Mouse (Mus musculus): Measurements from ENCODE around the gene Scarb2. TPM values are rescaled to one million over a fixed set of nuclear protein-coding genes. Genes with fewer than 3 reads are reported as not detected.
A peak's percentile ranks its signal among the peaks of the same experiment; 100 is the strongest.

The Scarb2 gene
- polyA plus RNA-seq, 1 experiment from 2014 or later: 19.7 TPM

DNA sequence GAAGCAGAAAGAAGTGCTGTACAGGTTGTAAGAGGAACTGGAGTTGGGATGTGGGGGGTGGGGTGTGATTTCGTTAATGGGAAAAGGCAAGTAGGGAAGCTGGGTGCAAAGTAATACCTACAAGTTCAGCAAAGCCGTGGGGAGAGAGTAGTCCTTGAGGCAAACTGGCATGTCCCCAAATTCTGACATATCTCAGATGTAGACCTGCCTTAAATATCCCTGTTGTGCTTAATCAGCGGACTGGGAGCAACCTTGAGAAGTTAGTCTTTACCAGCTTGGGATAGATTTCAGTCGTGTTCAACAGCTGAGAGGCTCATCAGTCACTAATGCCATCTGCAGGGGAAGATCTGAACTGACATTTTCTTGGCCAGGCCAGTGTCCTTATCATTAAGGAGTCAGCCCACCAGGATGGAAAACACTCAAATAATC is 318 bp downstream of the Scarb2 start:
- 36% methylated on average over 4 of the region's 4 CpGs for WGBS
- Histone ChIP-seq H3K36me3 (ENCODE audit: control insufficient read depth, insufficient read depth) (no peaks in the 10 kb centered on the region), H3K27me3 (replicated peaks; ENCODE audit: control insufficient read depth, insufficient read depth, low read length) (no peaks in the 10 kb centered on the region), H3K27ac (ENCODE audit: low read depth, low read length) (0 out of 2 replicates have a peak overlapping the region, but pooled peaks have one; percentile 97), H3K9ac (ENCODE audit: low read depth, low read length) (peak overlapping the region; percentile 49; the same call in 1 of the 2 replicates), H3K4me3 (ENCODE audit: low read depth, low read length) (peak overlapping the region; percentile 76; the same call in 1 of the 2 replicates), H3K4me1 (replicated peaks; ENCODE audit: control insufficient read depth, insufficient read depth, low read length) (no peaks in the 10 kb centered on the region; the same call in 1 of the 2 replicates), H3K4me2 (replicated peaks; ENCODE audit: low read depth) (peak overlapping the region; percentile 73), H3K9me3 (ENCODE audit: control insufficient read depth) (0 out of 2 replicates have a peak, but pooled peaks cover 5% of the 10 kb centered on the region)
- TF ChIP-seq CTCF (IDR thresholded peaks at IDR 0.05; ENCODE audit: low read depth): peak; percentile 69
- no peak for ATAC-seq

DNA sequence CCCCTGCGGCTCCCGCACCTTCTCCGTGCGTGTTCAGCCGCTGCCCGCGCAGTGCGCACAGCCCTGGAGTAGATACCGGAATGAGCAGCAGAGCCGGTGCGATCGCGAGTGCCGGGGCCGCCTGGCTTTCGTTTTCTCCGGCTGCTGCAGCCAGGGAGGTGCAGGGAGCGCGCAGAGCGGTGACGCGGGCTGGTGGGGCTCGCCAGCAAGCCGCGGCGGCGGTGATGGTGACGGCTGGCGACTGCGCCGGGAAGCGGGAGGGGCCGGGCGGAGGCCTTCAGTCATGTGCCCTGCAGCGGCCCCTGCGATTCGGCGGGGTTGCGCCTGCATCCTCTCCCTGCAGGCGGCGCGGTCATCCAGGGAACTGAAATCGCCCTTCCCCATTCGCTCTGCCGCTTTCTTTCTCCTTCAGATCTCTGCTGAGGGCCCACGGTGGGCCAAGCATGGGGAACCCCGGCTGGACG is 1.2 kb downstream of the Scarb2 start:
- ATAC-seq: peak; percentile 98
- TF ChIP-seq CTCF (IDR thresholded peaks at IDR 0.05; ENCODE audit: low read depth): peak; percentile 90

DNA sequence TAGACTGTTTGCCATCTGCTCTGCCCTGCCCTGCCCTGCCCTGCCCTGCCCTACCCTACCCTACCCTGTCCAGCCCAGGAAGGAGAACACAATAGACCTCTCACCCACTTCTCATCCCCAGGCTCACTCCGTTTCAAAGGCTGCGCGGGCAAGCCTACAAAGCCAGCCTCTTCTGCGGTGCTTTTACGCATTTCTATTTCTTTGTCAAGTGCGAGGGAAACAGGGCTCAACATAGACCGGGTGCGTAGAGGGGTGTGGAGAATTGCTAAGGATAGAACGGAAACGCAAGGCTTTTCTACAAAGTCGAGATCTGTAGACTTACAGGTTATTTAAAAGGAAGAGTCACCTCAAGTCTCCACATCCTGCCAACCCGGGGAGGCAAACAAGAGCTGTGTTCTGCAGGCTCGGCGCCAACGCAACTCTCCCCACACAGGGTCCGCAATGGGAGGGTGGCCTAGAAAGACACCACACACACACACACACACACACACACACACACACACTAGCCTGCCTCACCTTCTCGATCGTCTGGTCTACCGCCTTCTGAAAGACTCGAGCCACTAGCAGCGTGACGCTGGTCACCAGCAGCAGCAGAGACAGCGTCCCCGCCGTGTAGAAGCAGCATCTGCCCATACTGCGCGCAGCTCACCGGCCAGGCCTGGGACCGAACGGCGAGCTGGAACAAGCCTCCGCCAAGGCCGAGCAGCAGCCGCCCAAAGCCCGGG is 1.8 kb downstream of the Scarb2 start:
- WGBS: under 1% methylated on average over 35 of the region's 35 CpGs
- peak; percentile 72 for ATAC-seq
- Histone ChIP-seq H3K9me3 (ENCODE audit: control insufficient read depth) (0 out of 2 replicates have a peak, but pooled peaks cover 2% of the 10 kb centered on the region), H3K4me3 (ENCODE audit: low read depth, low read length) (peak overlapping the region; percentile 76), H3K9ac (ENCODE audit: low read depth, low read length) (peak overlapping the region; percentile 88), H3K4me1 (replicated peaks; ENCODE audit: control insufficient read depth, insufficient read depth, low read length) (no peaks in the 10 kb centered on the region; the same call in 1 of the 2 replicates), H3K27me3 (replicated peaks; ENCODE audit: control insufficient read depth, insufficient read depth, low read length) (no peaks in the 10 kb centered on the region), H3K27ac (ENCODE audit: low read depth, low read length) (peak overlapping the region; percentile 97), H3K4me2 (replicated peaks; ENCODE audit: low read depth) (peak overlapping the region; percentile 73), H3K36me3 (ENCODE audit: control insufficient read depth, insufficient read depth) (no peaks in the 10 kb centered on the region)
- no peak for TF ChIP-seq CTCF (IDR thresholded peaks at IDR 0.05; ENCODE audit: low read depth)

More for the DNA sequence above, 1.2 kb downstream of the Scarb2 start:
- 0 out of 2 replicates have a peak, but pooled peaks cover 3% of the 10 kb centered on the region for H3K9me3 ChIP-seq (ENCODE audit: control insufficient read depth)
- no peaks in the 10 kb centered on the region for H3K36me3 ChIP-seq (ENCODE audit: control insufficient read depth, insufficient read depth)
- H3K27me3 ChIP-seq (replicated peaks; ENCODE audit: control insufficient read depth, insufficient read depth, low read length): no peaks in the 10 kb centered on the region
- 0% methylated on average over 47 of the region's 48 CpGs for WGBS
- peak overlapping the region; percentile 97 for H3K27ac ChIP-seq (ENCODE audit: low read depth, low read length)
- peak overlapping the region; percentile 73 for H3K4me2 ChIP-seq (replicated peaks; ENCODE audit: low read depth)
- peak overlapping the region; percentile 88 for H3K9ac ChIP-seq (ENCODE audit: low read depth, low read length)
- H3K4me1 ChIP-seq (replicated peaks; ENCODE audit: control insufficient read depth, insufficient read depth, low read length): no peaks in the 10 kb centered on the region; the same call in 1 of the 2 replicates
- H3K4me3 ChIP-seq (ENCODE audit: low read depth, low read length): peak overlapping the region; percentile 76

DNA sequence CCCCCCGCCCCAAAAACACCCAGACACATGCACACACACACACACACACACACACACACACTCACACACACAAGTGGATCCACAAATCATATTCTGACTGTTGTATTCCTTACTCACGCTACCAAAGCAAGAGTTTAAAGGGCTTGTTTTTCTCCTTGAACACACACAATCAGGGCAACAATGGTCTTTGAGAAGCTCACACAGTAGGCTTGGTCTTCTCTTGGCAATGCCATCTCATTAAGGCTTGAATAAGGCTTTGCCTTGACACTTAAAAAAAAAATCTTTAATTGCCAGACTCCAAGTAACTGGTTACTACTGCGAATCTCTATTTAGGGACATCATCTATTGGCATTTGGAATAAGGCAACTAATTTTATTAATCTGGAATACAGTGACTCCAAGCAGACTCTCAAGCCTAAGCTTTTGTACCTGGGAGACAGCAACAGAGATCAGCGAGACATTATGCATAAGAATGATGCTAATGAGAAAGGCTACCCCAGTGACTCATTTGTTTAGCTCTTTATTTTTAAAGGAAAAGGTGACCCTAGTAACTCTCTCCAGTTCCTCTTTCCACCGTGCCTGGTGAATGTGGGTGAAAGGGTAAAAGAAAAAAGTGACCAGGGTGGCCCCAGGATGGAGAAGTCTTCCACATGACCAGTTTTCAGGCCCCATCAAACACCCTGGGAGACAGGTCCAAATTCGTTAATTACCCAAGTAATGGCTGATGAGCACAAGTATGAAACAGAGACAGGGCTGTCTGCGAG is 2.6 kb downstream of the Scarb2 start:
- TF ChIP-seq CTCF (IDR thresholded peaks at IDR 0.05; ENCODE audit: low read depth): no peak
- no peaks in the 10 kb centered on the region; the same call in 1 of the 2 replicates for H3K4me1 ChIP-seq (replicated peaks; ENCODE audit: control insufficient read depth, insufficient read depth, low read length)
- 36% methylated on average over 7 of the region's 7 CpGs for WGBS
- no peak for ATAC-seq
- no peaks in the 10 kb centered on the region for H3K9me3 ChIP-seq (ENCODE audit: control insufficient read depth)
- peak overlapping the region; percentile 76 for H3K4me3 ChIP-seq (ENCODE audit: low read depth, low read length)
- peak overlapping the region; percentile 73 for H3K4me2 ChIP-seq (replicated peaks; ENCODE audit: low read depth)
- peak overlapping the region; percentile 97; the same call in 1 of the 2 replicates for H3K27ac ChIP-seq (ENCODE audit: low read depth, low read length)
- no peaks in the 10 kb centered on the region for H3K36me3 ChIP-seq (ENCODE audit: control insufficient read depth, insufficient read depth)
- peak overlapping the region; percentile 88 for H3K9ac ChIP-seq (ENCODE audit: low read depth, low read length)
- no peaks in the 10 kb centered on the region for H3K27me3 ChIP-seq (replicated peaks; ENCODE audit: control insufficient read depth, insufficient read depth, low read length)

DNA sequence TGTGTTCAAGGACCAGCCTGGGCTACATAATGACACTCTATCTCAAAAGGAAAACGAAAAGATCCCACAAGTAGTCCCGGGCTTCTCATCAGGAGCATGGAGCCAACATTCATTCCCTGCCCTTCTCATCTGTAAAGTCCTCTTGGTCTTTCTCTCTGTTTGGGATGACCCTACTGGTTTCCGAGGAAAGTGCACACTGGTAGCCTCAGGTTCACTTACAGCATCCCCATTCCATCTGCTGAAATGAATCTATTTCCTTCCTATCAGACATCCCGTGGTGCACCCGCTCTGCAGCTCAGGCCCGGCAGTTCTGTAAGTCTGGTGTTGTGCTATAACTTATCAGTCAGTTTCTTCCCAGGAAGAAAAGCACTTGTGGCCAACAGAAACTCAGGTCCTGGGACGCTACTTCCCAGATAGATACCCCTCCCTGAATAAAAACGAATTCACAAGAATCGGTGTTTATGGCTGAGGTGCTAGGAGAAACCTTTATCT is 3.2 kb downstream of the Scarb2 start:
- 77% methylated on average over 9 of the region's 9 CpGs for WGBS
- no peaks in the 10 kb centered on the region for H3K27me3 ChIP-seq (replicated peaks; ENCODE audit: control insufficient read depth, insufficient read depth, low read length)
- H3K36me3 ChIP-seq (ENCODE audit: control insufficient read depth, insufficient read depth): no peaks in the 10 kb centered on the region
- peak overlapping the region; percentile 73 for H3K4me2 ChIP-seq (replicated peaks; ENCODE audit: low read depth)
- H3K9ac ChIP-seq (ENCODE audit: low read depth, low read length): no peak overlapping the region
- peak; percentile 37 for TF ChIP-seq CTCF (IDR thresholded peaks at IDR 0.05; ENCODE audit: low read depth)
- H3K27ac ChIP-seq (ENCODE audit: low read depth, low read length): no peak overlapping the region
- no peaks in the 10 kb centered on the region for H3K9me3 ChIP-seq (ENCODE audit: control insufficient read depth)
- ATAC-seq: no peak
- peak overlapping the region; percentile 76; the same call in 1 of the 2 replicates for H3K4me3 ChIP-seq (ENCODE audit: low read depth, low read length)
- no peaks in the 10 kb centered on the region; the same call in 1 of the 2 replicates for H3K4me1 ChIP-seq (replicated peaks; ENCODE audit: control insufficient read depth, insufficient read depth, low read length)

DNA sequence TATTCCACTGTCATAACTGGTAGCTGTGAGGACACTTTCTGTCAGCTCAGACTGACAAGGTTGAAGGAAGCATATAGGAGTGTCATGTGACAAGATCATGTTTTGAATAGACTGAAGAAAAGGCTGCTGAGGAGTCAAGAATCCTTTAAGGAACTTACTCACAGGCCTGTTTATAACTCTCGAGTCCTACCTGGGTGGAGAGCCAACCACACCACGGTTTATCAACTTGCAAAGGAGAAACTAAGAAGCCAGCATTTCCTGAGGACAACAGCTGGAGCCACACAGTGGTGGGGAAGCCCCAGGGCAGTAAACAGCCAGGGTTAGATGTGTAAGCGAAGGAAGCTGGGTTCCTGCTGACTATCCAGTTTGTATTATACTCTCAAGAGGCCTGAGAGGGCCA is 7.3 kb downstream of the Scarb2 start:
- peak; percentile 51 for ATAC-seq
- H3K9ac ChIP-seq (ENCODE audit: low read depth, low read length): no peak overlapping the region
- peak overlapping the region; percentile 35 for H3K27ac ChIP-seq (ENCODE audit: low read depth, low read length)
- H3K9me3 ChIP-seq (ENCODE audit: control insufficient read depth): no peaks in the 10 kb centered on the region
- TF ChIP-seq CTCF (IDR thresholded peaks at IDR 0.05; ENCODE audit: low read depth): no peak
- H3K4me2 ChIP-seq (replicated peaks; ENCODE audit: low read depth): no peak overlapping the region
- 24% methylated on average over 3 of the region's 3 CpGs for WGBS
- H3K4me3 ChIP-seq (ENCODE audit: low read depth, low read length): no peak overlapping the region
- no peaks in the 10 kb centered on the region for H3K27me3 ChIP-seq (replicated peaks; ENCODE audit: control insufficient read depth, insufficient read depth, low read length)
- H3K36me3 ChIP-seq (ENCODE audit: control insufficient read depth, insufficient read depth): no peaks in the 10 kb centered on the region
- peaks cover 4% of the 10 kb centered on the region for H3K4me1 ChIP-seq (replicated peaks; ENCODE audit: control insufficient read depth, insufficient read depth, low read length)
